Mouse (Mus musculus): ENCODE measurements around the gene Pacsin2.
"Not testable (repeated sequence)": the region's sequence is repeated elsewhere in the genome, so short reads cannot be mapped to it uniquely, and the experiment has no call there.

Pacsin2 gene

GRCm38 (mm10) chr15:83464083-83464904 is at the start of gene Pacsin2:
TSS of gene Pacsin2 (minus strand) at chr15:83464606.
- peak; percentile 93 to 95 for DNase-seq (ENCODE audit: low spot score in 2 of 2)

GRCm38 (mm10) chr15:83512489-83513281 is 48.3 kb upstream of the Pacsin2 start:
- no peak for DNase-seq (ENCODE audit: low spot score in 2 of 2)

GRCm38 (mm10) chr15:83510805-83511405 is 46.5 kb upstream of the Pacsin2 start, which contains the start of gene Ttll1:
TSS of gene Ttll1 (minus strand) at chr15:83510893.
- peak; percentile 91 to 93 for DNase-seq (ENCODE audit: low spot score in 2 of 2)

GRCm38 (mm10) chr15:83509950-83510804 is 45.8 kb upstream of the Pacsin2 start:
- DNase-seq (ENCODE audit: low spot score in 2 of 2) = no peak

- not testable (repeated sequence) for DNase-seq (ENCODE audit: low spot score in 2 of 2)
These were observed 37.1 kb upstream of the Pacsin2 start for GRCm38 (mm10) chr15:83501483-83501882.

- DNase-seq (ENCODE audit: low spot score in 2 of 2) = no peak
These were observed 35.9 kb upstream of the Pacsin2 start for GRCm38 (mm10) chr15:83500352-83500751.

GRCm38 (mm10) chr15:83499211-83499755 is 34.9 kb upstream of the Pacsin2 start:
- DNase-seq (ENCODE audit: low spot score in 2 of 2) = no peak

GRCm38 (mm10) chr15:83497299-83497698 is 32.9 kb upstream of the Pacsin2 start:
- DNase-seq (ENCODE audit: low spot score in 2 of 2) = no peak

- DNase-seq (ENCODE audit: low spot score in 2 of 2) = no peak
These were observed 31.5 kb upstream of the Pacsin2 start for GRCm38 (mm10) chr15:83495787-83496367.

- DNase-seq (ENCODE audit: low spot score in 2 of 2) = no peak
These were observed 30.8 kb upstream of the Pacsin2 start for GRCm38 (mm10) chr15:83495195-83495594.

- no peak for DNase-seq (ENCODE audit: low spot score in 2 of 2)
These were observed 30.1 kb upstream of the Pacsin2 start for GRCm38 (mm10) chr15:83494572-83494920.

GRCm38 (mm10) chr15:83493856-83494571 is 29.6 kb upstream of the Pacsin2 start:
- no peak for DNase-seq (ENCODE audit: low spot score in 2 of 2)

GRCm38 (mm10) chr15:83491891-83492290 is 27.5 kb upstream of the Pacsin2 start:
- DNase-seq (ENCODE audit: low spot score in 2 of 2) = no peak

- DNase-seq (ENCODE audit: low spot score in 2 of 2) = no peak
These were observed 25.1 kb upstream of the Pacsin2 start for GRCm38 (mm10) chr15:83489471-83489870.

GRCm38 (mm10) chr15:83487477-83488115 is 23.2 kb upstream of the Pacsin2 start:
- no peak for DNase-seq (ENCODE audit: low spot score in 2 of 2)

- DNase-seq (ENCODE audit: low spot score in 2 of 2) = no peak
These were observed 19.9 kb upstream of the Pacsin2 start for GRCm38 (mm10) chr15:83484311-83484710.

GRCm38 (mm10) chr15:83483482-83483881 is 19.1 kb upstream of the Pacsin2 start:
- no peak for DNase-seq (ENCODE audit: low spot score in 2 of 2)

- DNase-seq (ENCODE audit: low spot score in 2 of 2) = no peak
These were observed 18.3 kb upstream of the Pacsin2 start for GRCm38 (mm10) chr15:83482645-83483224.

GRCm38 (mm10) chr15:83481236-83481780 is 16.9 kb upstream of the Pacsin2 start:
- no peak for DNase-seq (ENCODE audit: low spot score in 2 of 2)
